Mouse (Mus musculus) T-helper 1 cell (primary cell): ENCODE measurements around the gene Pdilt.

Experiments used
- in situ Hi-C: fragments of 300-600 bp; cut with MboI, MseI; formaldehyde crosslinking; loops from one replicate; pipeline ENCODE4 v1.15.1; 2025; ENCODE audit warnings: high pct_unique_total_duplicates

Pdilt gene

GRCm38 (mm10) chr7:119513056-119513455, 10.2 kb downstream of the Pdilt start:
- in situ Hi-C loops = loop anchor here (10.0 kb wide), 1 partner anchor 748 kb away; no protein-coding TSS in a partner anchor

DNA sequence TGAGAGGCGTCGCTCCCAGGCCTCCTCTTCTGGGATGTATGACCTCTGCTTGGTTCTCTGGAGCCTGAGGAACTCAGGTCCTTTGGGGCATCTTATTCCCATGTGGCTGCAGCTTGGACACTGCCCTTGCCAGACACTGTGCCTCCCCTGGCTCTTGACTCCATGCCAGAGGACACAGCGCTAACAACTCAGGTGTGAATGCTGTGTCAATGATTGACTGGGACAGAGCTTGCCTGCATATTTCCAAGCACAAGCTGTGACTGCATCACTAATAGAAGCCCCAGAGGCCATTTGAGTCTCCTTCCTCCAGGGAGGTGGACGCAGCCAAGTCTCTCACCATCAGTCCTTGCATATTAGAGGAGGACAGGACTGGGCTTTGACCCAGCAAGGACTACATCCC, 12.1 kb downstream of the Pdilt start:
- in situ Hi-C loops = loop anchor here (10.0 kb wide), 1 partner anchor 746 kb away; no protein-coding TSS in a partner anchor

GRCm38 (mm10) chr7:119490041-119490780, 33.1 kb downstream of the Pdilt start:
- in situ Hi-C loops = loop anchor here (25.0 kb wide), 1 partner anchor 1528 kb away; no protein-coding TSS in a partner anchor

- in situ Hi-C loops = loop anchor here (25.0 kb wide), 1 partner anchor 1524 kb away; no protein-coding TSS in a partner anchor
These were observed 36.6 kb downstream of the Pdilt start for GRCm38 (mm10) chr7:119486683-119487082.

DNA sequence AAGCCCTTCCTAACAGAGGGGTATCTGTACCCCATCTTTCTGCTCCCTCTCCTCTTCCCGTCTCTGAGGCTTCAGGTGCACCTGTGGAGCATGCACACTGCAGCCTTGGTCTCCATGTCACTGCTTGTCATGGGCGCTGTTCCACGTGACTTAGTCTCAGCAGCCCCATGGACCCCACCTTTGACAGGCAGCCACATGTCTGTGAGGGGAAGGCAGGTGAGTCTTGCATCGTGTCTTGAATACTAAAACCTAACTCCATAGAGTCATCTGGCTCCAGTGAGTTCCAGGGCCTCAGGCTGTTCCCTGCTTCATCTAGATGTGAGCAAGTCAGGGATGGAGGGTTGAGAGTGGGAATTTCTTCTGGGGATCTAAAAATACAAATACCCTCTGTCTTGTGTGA, 39.1 kb downstream of the Pdilt start:
- in situ Hi-C loops = loop anchor here (25.0 kb wide), 1 partner anchor 1522 kb away; no protein-coding TSS in a partner anchor

DNA sequence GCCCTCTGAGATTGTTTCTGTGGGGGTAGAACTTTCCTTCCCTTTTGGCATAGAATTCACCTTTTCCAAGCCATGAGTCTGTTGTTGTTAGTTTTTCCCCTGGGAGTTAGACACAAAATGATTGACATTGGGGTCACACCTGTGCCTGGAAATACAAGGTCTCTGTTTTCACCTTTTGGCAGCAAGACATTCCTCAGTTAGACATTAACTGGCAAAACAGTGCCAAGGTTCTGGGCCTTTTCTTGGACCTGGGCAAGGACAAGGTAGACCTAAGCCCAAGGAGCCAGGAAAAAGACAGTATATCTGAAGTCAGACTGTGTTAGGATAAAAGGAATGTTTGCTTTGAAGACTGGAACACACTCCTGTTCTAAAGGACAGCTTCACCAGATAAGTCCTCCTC, 44.0 kb downstream of the Pdilt start, which contains the start of gene Umod:
Gene Umod, minus strand, starts transcription at position 27 of the 400 bp plus-strand sequence.
- in situ Hi-C loops = loop anchor here (25.0 kb wide), 1 partner anchor 1517 kb away; no protein-coding TSS in a partner anchor

DNA sequence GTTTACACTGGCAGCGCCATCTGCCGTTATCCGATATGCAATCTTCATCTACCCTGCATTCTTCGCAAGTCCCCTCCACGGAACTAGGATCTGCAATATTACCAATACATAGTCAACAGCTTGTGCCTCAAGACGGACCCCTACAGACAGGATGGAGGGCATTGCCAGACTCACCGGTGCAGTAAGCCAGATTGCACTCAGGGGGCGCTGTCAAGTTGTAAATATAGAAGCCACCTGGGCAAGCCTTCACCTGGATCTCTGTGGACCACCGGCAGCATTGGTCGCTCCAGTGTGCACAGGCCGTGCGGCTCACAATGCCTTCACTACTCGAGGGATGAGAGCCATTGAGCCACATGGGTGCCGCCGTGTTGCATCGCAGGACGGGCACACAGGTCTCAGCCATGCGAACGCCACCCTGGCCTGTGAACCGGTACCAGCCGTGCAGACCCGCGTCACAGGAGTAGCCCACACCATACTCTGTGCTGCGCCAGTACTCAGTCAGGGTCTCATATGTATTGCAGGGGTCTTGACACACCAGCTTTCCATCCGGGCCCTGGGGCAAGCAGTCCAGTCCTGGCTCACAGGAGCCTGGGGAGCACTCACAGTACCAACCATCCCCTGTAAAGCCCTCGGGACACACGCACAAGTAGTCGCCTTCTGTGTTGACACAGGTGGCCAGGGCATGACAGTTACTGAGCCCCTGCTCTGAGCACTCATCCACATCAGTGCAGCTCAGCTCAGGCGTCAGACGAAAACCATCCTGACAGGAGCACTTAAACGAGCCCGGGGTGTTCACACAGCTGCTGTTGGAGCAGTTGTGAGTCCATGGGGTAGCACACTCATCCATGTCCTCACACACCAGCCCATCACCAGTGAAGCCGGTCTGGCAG, 46.5 kb downstream of the Pdilt start:
- in situ Hi-C loops = loop anchor here (25.0 kb wide), 1 partner anchor 1514 kb away; no protein-coding TSS in a partner anchor

DNA sequence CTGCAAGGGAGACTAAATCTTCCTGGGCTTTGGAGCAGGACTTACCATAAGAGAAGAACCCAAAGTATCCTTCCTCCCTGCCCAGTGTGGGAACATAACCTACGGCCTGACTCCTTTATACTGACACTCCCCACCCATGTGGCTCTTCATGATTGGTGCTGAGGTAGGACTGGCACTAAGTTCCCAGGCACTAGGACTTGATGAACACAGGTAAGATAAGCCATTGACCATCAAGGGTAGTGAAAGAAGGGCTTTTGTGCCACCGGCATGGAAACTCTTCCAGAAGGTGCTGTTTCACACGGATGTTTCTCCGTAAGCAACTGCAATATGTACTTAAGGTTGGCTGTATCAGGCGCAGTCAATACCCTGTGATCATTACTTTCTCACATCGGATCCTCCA, 64.1 kb downstream of the Pdilt start, which contains the start of gene Gp2:
Gene Gp2, minus strand, starts transcription at position 101 of the 400 bp plus-strand sequence.
- in situ Hi-C loops = no loop called here

DNA sequence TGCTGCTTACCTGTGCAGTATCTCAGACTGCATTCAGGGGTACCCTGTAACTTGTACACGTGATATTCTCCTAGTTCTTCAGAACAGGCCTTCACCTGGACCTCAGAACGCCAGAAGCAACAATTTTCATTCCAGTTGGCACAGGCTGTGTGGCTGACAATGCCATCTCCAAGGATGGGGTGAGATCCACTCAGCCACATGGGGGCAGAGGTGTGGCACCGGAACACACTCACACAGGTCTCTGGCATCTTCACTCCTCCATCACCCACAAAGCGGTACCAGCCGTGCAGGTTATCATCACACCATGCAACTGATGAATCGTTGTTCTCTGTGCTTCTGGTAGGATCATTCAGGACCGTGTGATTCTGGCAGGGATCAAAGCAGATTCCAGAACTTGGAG, 69.1 kb downstream of the Pdilt start:
- in situ Hi-C loops = no loop called here

GRCm38 (mm10) chr7:119443849-119444248, 79.4 kb downstream of the Pdilt start:
- in situ Hi-C loops = no loop called here

GRCm38 (mm10) chr7:119441938-119442337, 81.4 kb downstream of the Pdilt start:
- in situ Hi-C loops = no loop called here
